Mouse (Mus musculus): ENCODE measurements at regions not wholly inside any gene's neighbourhood (a gene's known extent, or its start where the extent isn't known, plus 50 kb on each side); places are given as distances from the start of the nearest gene placed in this dataset.

- DNase-seq, result no peak
Observed at GRCm38 (mm10) chr16:45033268-45033667, 59.9 kb upstream of the Ccdc80 start.

GRCm38 (mm10) chr16:45034401-45034800 lies 58.8 kb upstream of the Ccdc80 start:
- DNase-seq, result no peak

GRCm38 (mm10) chr16:45036806-45037520 lies 56.2 kb upstream of the Ccdc80 start:
- DNase-seq, result peak; percentile 34

GRCm38 (mm10) chr16:45037521-45037888 lies 55.7 kb upstream of the Ccdc80 start:
- no peak for DNase-seq

- DNase-seq, result peak; percentile 4
Observed at GRCm38 (mm10) chr16:45038261-45039036, 54.8 kb upstream of the Ccdc80 start.
